Mouse (Mus musculus) lung, postnatal 14 days (tissue): Measurements from ENCODE around the gene Zfp771.

Experiments used
- DNase-seq: peaks from one replicate; pipeline ENCODE4 v3.0.0; 2021

Gene Zfp771

GRCm38 (mm10) chr7:127296098-127296497 lies 52.0 kb downstream of the Zfp771 start, which contains the start of gene Itgal:
Gene Itgal, plus strand, starts transcription at chr7:127296260.
- no peak for DNase-seq

GRCm38 (mm10) chr7:127296786-127297555 lies 52.9 kb downstream of the Zfp771 start:
- no peak for DNase-seq

- no peak for DNase-seq
These were observed 53.6 kb downstream of the Zfp771 start for GRCm38 (mm10) chr7:127297586-127298193.
